Mouse (Mus musculus) midbrain, embryonic 15.5 days (tissue): ENCODE data around the gene Dxo. TPM values are rescaled to one million over a fixed set of nuclear protein-coding genes. Genes with fewer than 3 reads are reported as not detected.
"Not testable (repeated sequence)": the region's sequence is repeated elsewhere in the genome, so short reads cannot be mapped to it uniquely, and the experiment has no call there.

Source experiments
- ATAC-seq: fragments of 200-750 bp; cut with Nextera tagmentation; replicated peaks from 2 replicates; pipeline ENCODE4 v1.8.0; 2017; ENCODE audit warnings: moderate TSS enrichment
- H3K27ac ChIP-seq: fragments of 300-500 bp; sonication (generic); 2 replicates; pipeline ENCODE4 v1.5.1; 2015; ENCODE audit warnings: mild to moderate bottlenecking, inconsistent platforms
- H3K27me3 ChIP-seq: fragments of 300-500 bp; sonication (generic); replicated peaks from 2 replicates; pipeline ENCODE4 v1.6.1; 2015; ENCODE audit warnings: inconsistent platforms
- H3K36me3 ChIP-seq: fragments of 300-500 bp; sonication (generic); replicated peaks from 2 replicates; pipeline ENCODE4 v1.6.1; 2015; ENCODE audit warnings: inconsistent platforms
- H3K4me1 ChIP-seq: fragments of 300-500 bp; sonication (generic); 2 replicates; pipeline ENCODE4 v1.6.1; 2015; ENCODE audit warnings: inconsistent platforms
- H3K4me2 ChIP-seq: fragments of 300-500 bp; sonication (generic); 2 replicates; pipeline ENCODE4 v1.6.1; 2015; ENCODE audit warnings: inconsistent platforms, mild to moderate bottlenecking, moderate library complexity
- H3K4me3 ChIP-seq: fragments of 300-500 bp; sonication (generic); 2 replicates; pipeline ENCODE4 v1.5.1; 2015; ENCODE audit warnings: mild to moderate bottlenecking, inconsistent platforms
- H3K9ac ChIP-seq: fragments of 300-500 bp; sonication (generic); 2 replicates; pipeline ENCODE4 v1.6.1; 2015; ENCODE audit warnings: mild to moderate bottlenecking, inconsistent platforms
- H3K9me3 ChIP-seq: fragments of 300-500 bp; sonication (generic); 2 replicates; pipeline ENCODE4 v1.6.1; 2016; ENCODE audit warnings: inconsistent platforms
- WGBS: fragments of 180-500 bp; shearing (Covaris S2); methylation state at CpG from one replicate; pipeline ENCODE4 v1.1.7; 2015; ENCODE audit warnings: mixed read lengths; 5-methylcytosine and 5-hydroxymethylcytosine counted together
- polyA plus RNA-seq: library from polyadenylated mRNA; unstranded; fragments of >200 nt; fragmentation: Nextera tagmentation; extraction: Ambion mirVana; gene quantifications from 2 replicates; pipeline ENCODE4 v1.2.1, GENCODE M21; 2015

Dxo gene
- polyA plus RNA-seq = 75.0 and 79.1 TPM in 2 replicates

DNA sequence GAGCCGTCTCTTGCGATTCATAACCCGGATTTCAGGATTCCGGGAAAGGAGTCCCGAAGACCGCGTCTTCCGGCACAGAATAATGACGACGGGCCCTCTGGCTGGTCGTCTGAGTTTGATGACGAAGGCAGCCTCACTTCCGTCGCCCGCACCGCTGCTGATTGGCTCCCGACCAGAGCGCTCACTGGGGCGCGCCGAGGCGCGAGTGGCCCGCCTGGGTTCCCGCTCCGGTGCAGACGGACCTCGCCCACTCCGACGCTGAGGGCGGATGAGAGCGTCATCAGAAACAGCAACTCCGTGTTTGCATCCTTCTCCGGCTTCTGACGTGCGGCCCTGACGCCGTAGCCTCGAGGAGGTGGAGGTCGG lies at the start of gene Dxo, which contains the start of gene Stk19:
Dxo (plus strand) TSS at position 164 of the 366 bp plus-strand sequence.
Stk19 (minus strand) TSS at position 90 of the 366 bp plus-strand sequence.
- Histone ChIP-seq H3K9me3 (no peaks in the 10 kb centered on the region), H3K4me1 (peaks cover 31% of the 10 kb centered on the region), H3K27ac (peak within 1 kb of the TSS; percentile 84), H3K4me2 (peak within 1 kb of the TSS; percentile 98), H3K9ac (peak within 1 kb of the TSS; percentile 70), H3K4me3 (peak within 1 kb of the TSS; percentile 87), H3K36me3 (peaks cover 33% of the 10 kb centered on the region), H3K27me3 (no peaks in the 10 kb centered on the region)
- under 1% methylated on average over 40 of the region's 40 CpGs for WGBS
- peak; percentile 93 for ATAC-seq

DNA sequence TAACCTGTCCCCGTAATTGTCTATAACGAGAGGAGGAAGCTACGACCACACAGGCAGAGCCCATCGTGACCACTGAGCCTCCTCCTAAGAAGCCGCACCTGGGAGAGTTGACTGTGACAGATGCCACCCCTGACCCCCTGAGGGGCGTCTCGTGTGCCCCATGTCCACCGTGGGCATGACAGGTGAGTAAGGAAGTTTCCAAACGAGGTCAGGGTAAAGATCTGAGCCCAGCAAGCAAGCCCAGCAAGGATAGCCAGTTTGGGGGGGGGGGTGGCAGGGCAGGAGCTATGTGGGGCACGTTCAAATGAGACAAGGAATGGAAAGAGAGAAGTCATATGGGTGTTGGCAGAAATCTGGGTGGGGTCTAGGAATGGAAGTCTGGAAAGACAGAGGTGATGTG lies 41.8 kb upstream of the Dxo start:
- Histone ChIP-seq H3K9ac (no peak overlapping the region), H3K4me2 (no peak overlapping the region), H3K4me1 (no peaks in the 10 kb centered on the region), H3K9me3 (no peaks in the 10 kb centered on the region), H3K36me3 (no peaks in the 10 kb centered on the region), H3K4me3 (no peak overlapping the region), H3K27me3 (no peaks in the 10 kb centered on the region), H3K27ac (no peak overlapping the region)
- WGBS = 88% methylated on average over 10 of the region's 10 CpGs
- ATAC-seq = no peak

DNA sequence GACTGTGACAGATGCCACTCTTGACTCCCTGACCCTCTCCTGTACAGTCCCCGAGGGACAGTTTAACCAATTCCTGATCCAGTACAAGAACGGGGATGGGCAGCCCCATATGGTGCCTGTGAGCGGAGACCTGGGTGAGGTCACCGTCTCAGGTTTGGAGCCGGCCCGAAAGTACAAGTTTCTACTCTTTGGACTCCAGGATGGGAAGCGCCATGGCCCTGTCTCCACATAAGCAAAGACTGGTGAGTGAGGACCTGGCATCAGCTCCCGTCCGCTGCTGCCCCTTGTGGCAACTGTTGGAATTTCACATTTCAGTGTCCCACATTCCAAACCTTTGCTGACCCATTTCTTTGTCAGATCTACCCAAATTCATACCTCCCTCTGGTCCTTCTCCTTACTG lies 41.2 kb upstream of the Dxo start:
- no peak overlapping the region for H3K4me3 ChIP-seq
- H3K27ac ChIP-seq = no peak overlapping the region
- no peak overlapping the region for H3K4me2 ChIP-seq
- H3K4me1 ChIP-seq = no peaks in the 10 kb centered on the region
- no peaks in the 10 kb centered on the region for H3K9me3 ChIP-seq
- WGBS = 67% methylated on average over 9 of the region's 9 CpGs
- H3K27me3 ChIP-seq = no peaks in the 10 kb centered on the region
- no peak for ATAC-seq
- no peak overlapping the region for H3K9ac ChIP-seq
- H3K36me3 ChIP-seq = no peaks in the 10 kb centered on the region

DNA sequence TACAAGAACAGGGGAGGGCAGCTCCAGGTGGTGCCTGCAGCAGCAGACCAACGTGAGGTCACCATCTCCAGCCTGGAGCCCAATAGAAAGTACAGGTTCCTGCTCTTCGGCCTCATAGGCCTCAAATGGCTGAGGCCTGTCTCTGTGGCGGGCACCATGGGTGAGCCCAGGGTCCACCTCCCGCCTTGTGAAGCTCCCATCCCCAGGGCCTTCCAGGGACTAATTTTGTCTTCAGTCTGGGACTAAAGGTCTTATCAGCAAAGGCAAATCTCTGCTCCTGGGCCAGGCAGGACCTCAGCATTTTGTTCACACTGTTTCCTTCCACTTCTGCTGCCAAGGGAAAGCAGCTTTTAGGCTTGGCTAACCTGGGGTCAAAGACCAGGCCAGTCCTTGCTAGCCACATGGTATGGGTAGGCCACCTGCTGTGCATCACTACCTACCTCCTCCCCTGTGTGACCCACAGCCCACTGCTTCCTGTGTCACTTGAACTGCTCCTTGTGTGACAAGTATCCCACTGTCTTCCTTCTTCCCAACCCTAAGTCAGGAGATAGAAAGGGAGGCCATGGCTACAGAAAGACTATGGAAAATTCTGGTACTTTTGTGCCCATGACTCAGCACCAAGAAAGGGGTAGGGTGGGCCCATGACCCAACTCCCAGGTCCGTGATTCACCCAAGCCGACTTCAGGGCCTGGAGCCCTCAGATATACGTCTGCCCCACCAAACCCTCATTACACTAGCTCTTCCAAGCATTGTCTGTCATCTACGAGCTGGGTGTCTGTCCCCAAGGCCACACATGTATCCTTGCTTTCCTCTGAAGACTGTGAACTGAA lies 40.3 kb upstream of the Dxo start:
- Histone ChIP-seq H3K4me1 (no peaks in the 10 kb centered on the region), H3K4me2 (no peak overlapping the region), H3K9me3 (no peaks in the 10 kb centered on the region), H3K36me3 (no peaks in the 10 kb centered on the region), H3K27me3 (no peaks in the 10 kb centered on the region), H3K4me3 (no peak overlapping the region), H3K9ac (no peak overlapping the region), H3K27ac (no peak overlapping the region)
- 90% methylated on average over 8 of the region's 8 CpGs for WGBS
- ATAC-seq = no peak

DNA sequence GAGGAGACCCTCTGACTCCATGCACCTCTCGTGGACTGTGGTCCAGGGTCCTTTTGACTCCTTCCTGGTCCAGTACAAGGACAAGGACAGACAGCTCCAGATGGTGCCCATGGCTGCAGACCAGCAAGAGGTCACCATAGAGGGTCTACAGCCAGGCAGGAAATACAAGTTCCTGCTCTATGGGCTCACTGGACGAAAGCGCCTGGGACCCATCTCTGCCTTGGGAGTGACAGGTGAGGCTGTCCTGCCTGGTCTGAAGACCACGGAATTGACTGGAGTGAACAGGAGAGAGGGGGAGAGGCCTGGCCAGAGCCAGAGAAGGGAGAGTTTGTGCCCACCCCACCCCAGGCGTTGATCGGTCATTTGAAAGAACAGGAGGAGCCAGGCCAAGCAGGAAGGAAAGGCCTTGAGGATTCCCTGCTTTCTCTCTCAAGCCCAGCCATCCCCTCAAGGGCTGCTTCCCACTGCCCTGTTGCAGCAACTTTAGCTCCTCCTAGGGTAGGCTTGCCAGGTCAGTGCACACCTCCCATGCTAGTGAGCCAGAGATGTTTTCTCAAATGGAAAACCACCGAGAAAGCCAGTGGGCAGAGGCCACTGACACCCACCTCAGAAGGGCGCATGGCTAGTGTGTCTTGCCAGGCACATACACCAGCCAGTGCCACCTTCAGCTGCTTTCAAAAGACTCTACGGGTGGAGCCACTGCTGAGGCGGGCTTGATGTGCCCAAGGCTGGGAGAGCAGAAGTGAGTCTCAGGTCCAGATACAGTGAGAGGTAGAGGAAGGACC lies 39.4 kb upstream of the Dxo start:
- H3K9ac ChIP-seq, ATAC-seq: not testable (repeated sequence)

GRCm38 (mm10) chr17:34798071-34798470 lies 38.7 kb upstream of the Dxo start:
- not testable (repeated sequence) for ATAC-seq, H3K4me2 ChIP-seq, H3K27ac ChIP-seq, H3K9me3 ChIP-seq, H3K4me3 ChIP-seq, H3K27me3 ChIP-seq, H3K4me1 ChIP-seq, H3K9ac ChIP-seq, H3K36me3 ChIP-seq
- 92% methylated on average over 7 of the region's 7 CpGs for WGBS

More for the DNA sequence above, 39.4 kb upstream of the Dxo start:
- not testable (repeated sequence) for H3K27ac ChIP-seq, H3K36me3 ChIP-seq, H3K4me3 ChIP-seq, H3K27me3 ChIP-seq, H3K9me3 ChIP-seq, H3K4me1 ChIP-seq, H3K4me2 ChIP-seq
- WGBS = 90% methylated on average over 10 of the region's 10 CpGs

DNA sequence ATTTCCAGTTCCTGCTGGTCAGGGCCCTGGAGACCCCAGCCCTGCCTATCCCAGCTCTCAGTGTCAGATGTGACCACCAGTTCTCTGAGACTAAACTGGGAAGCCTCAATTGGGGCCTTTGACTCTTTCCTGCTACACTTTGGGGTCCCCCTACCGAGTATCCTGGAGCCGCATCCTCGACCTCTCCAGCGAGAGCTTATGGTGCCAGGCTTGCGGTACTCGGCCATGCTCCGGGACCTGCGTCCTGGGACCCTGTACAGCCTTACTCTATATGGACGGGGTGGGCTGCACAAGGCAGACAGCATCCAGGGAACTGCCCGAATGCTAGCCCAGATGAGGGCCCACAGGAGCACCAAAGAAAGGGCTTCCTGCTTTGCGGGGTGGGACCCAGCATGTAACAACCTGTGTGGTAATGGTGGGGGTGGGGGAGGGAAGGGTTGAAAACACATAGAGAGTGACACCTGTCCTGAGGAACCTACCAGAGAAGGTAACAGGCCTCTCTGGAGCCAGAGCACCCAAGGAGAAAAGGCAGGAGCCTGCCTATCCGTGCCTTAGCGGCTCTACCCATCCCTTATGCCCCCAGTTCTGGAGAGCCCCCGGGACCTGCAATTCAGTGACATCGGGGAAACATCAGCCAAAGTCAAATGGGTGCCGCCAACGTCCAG lies 37.8 kb upstream of the Dxo start:
- no peak overlapping the region for H3K4me2 ChIP-seq
- no peaks in the 10 kb centered on the region for H3K4me1 ChIP-seq
- H3K36me3 ChIP-seq = no peaks in the 10 kb centered on the region
- H3K27ac ChIP-seq = no peak overlapping the region
- no peaks in the 10 kb centered on the region for H3K27me3 ChIP-seq
- no peak for ATAC-seq
- 91% methylated on average over 15 of the region's 17 CpGs for WGBS
- H3K9ac ChIP-seq = no peak overlapping the region
- H3K9me3 ChIP-seq = no peaks in the 10 kb centered on the region
- H3K4me3 ChIP-seq = no peak overlapping the region

DNA sequence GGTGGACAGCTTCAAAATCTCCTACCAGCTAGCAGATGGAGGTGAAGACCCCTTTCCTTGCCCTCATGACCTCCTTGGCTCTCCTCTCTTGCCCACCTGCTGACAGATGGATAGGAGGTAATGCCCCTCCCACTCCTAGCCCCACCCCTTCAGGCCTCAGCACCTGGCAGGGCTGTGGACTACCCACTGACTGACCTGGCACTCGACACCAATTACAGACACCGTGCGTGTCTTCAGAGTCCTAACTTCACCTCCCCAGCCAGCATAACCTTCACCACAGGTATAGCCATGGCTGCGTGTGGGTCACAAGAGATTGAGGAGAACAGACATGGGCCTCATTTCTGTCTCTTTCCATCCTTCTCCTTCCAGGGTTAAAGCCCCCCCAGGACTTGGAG lies 37.3 kb upstream of the Dxo start:
- H3K4me1 ChIP-seq = no peaks in the 10 kb centered on the region
- no peak overlapping the region for H3K4me3 ChIP-seq
- no peaks in the 10 kb centered on the region for H3K27me3 ChIP-seq
- no peak for ATAC-seq
- H3K9me3 ChIP-seq = no peaks in the 10 kb centered on the region
- no peak overlapping the region for H3K27ac ChIP-seq
- 94% methylated on average over 4 of the region's 4 CpGs for WGBS
- no peak overlapping the region for H3K9ac ChIP-seq
- H3K4me2 ChIP-seq = no peak overlapping the region
- H3K36me3 ChIP-seq = no peaks in the 10 kb centered on the region

GRCm38 (mm10) chr17:34800781-34801305 lies 36.0 kb upstream of the Dxo start:
- not testable (repeated sequence) for H3K4me2 ChIP-seq, H3K36me3 ChIP-seq, H3K9me3 ChIP-seq, H3K27ac ChIP-seq, H3K27me3 ChIP-seq, H3K4me1 ChIP-seq, H3K9ac ChIP-seq, H3K4me3 ChIP-seq, ATAC-seq
- WGBS = 93% methylated on average over 16 of the region's 16 CpGs

GRCm38 (mm10) chr17:34802756-34803155 lies 34.1 kb upstream of the Dxo start:
- not testable (repeated sequence) for H3K9me3 ChIP-seq, H3K27ac ChIP-seq, H3K4me2 ChIP-seq, H3K4me1 ChIP-seq, H3K36me3 ChIP-seq, ATAC-seq, H3K9ac ChIP-seq, H3K27me3 ChIP-seq, H3K4me3 ChIP-seq
- WGBS = 90% methylated on average over 9 of the region's 9 CpGs

DNA sequence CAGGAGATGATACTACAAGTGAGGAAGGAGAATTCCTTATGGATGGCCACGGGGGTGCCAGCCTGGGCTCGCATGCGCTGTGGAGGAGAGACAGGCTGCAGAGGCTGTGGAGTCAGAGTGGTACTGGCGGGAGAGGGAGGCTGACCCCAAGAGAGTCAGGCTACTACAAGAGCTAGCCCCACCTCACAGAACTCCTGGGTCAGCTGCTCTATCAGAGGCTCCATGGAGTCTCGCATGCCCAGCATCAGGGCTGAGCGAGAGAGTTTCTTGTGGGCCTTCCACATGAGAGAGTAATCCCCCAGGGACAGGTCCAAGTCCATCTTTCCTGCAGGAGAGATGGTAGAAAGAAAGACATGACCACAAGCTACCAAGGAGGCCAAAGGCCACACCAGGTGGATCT lies 33.5 kb upstream of the Dxo start:
- WGBS = 95% methylated on average over 6 of the region's 6 CpGs
- H3K27ac ChIP-seq, H3K4me2 ChIP-seq, H3K36me3 ChIP-seq, H3K4me3 ChIP-seq, H3K9ac ChIP-seq, H3K4me1 ChIP-seq, ATAC-seq, H3K9me3 ChIP-seq, H3K27me3 ChIP-seq: not testable (repeated sequence)

GRCm38 (mm10) chr17:34804301-34804700 lies 32.5 kb upstream of the Dxo start, which contains the start of gene Cyp21a1:
Gene Cyp21a1, minus strand, starts transcription at chr17:34804561.
- not testable (repeated sequence) for ATAC-seq, H3K4me2 ChIP-seq, H3K4me1 ChIP-seq, H3K36me3 ChIP-seq, H3K9me3 ChIP-seq, H3K9ac ChIP-seq, H3K4me3 ChIP-seq, H3K27ac ChIP-seq, H3K27me3 ChIP-seq
- WGBS = 90% methylated on average over 3 of the region's 6 CpGs
